Mouse (Mus musculus): ENCODE measurements at regions not wholly inside any gene's neighbourhood (a gene's known extent, or its start where the extent isn't known, plus 50 kb on each side); places are given as distances from the start of the nearest gene placed in this dataset.

GRCm38 (mm10) chrX:21350503-21350902, 133.8 kb upstream of the Agtr2 start:
- Histone ChIP-seq H3K36me3 (ENCODE audit: control insufficient read depth, insufficient read depth, low read length, poor library complexity, severe bottlenecking) (no peaks in the 10 kb centered on the region), H3K9ac (ENCODE audit: insufficient read depth, low read depth, low read length, poor library complexity, severe bottlenecking) (no peak overlapping the region), H3K4me3 (ENCODE audit: insufficient read depth in 1 of 2, low read depth in 1 of 2, low read length in 2 of 2, poor library complexity in 1 of 2, severe bottlenecking in 1 of 2) (no peak overlapping the region), H3K27ac (ENCODE audit: insufficient read depth, low read depth, low read length, poor library complexity, severe bottlenecking) (no peak overlapping the region), H3K9me3 (ENCODE audit: control insufficient read depth, insufficient read depth, low read depth, low read length) (no peaks in the 10 kb centered on the region), H3K4me1 (ENCODE audit: control insufficient read depth in 2 of 2, insufficient read depth in 2 of 2, low read length in 2 of 2, poor library complexity in 1 of 2) (no peaks in the 10 kb centered on the region)
- TF ChIP-seq CHD2 (IDR thresholded peaks at IDR 0.05; ENCODE audit: low read depth, low read length), result no peak
- TF ChIP-seq MAFK (IDR thresholded peaks at IDR 0.05; ENCODE audit: insufficient read depth, low read depth, low read length), result no peak
- no peak for TF ChIP-seq ZNF384 (IDR thresholded peaks at IDR 0.05; ENCODE audit: low read depth, low read length)
- TF ChIP-seq ZC3H11A (IDR thresholded peaks at IDR 0.05; ENCODE audit: borderline replicate concordance, low read depth, low read length), result peak; percentile 38; the same call in 1 of the 2 replicates
- TF ChIP-seq HCFC1 (IDR thresholded peaks at IDR 0.05; ENCODE audit: borderline replicate concordance, insufficient read depth, low read length), result no peak
- DNase-seq (ENCODE audit: low read depth, low spot score), result no peak
- in situ Hi-C loops (cut with MboI; ENCODE audit: low sequenced_read_pairs in 2 of 2, unreplicated experiment in 2 of 2), result no loop called here

DNA sequence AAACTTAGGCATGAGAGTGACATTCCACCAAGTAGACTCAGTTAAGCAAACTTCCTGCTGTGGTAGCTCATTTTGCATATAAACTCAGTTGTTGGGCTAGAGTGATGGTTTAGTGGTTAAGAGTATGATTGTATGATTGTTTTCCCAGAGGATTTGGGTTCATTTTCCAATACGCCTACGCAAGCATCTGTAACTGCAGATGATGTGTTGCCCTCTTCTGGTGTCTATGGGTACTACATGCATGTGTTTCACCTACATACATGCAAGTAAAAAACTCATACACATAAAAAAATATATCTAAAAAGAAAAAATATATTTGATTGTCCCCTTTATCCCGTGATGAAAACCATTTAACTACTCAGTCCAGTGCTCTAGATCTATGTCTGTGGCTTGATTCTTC, 132.0 kb upstream of the Agtr2 start:
- Histone ChIP-seq H3K27ac (ENCODE audit: insufficient read depth, low read depth, low read length, poor library complexity, severe bottlenecking) (no peak overlapping the region), H3K9me3 (ENCODE audit: control insufficient read depth, insufficient read depth, low read depth, low read length) (no peaks in the 10 kb centered on the region), H3K4me3 (ENCODE audit: insufficient read depth in 1 of 2, low read depth in 1 of 2, low read length in 2 of 2, poor library complexity in 1 of 2, severe bottlenecking in 1 of 2) (no peak overlapping the region), H3K4me1 (ENCODE audit: control insufficient read depth in 2 of 2, insufficient read depth in 2 of 2, low read length in 2 of 2, poor library complexity in 1 of 2) (no peaks in the 10 kb centered on the region), H3K9ac (ENCODE audit: insufficient read depth, low read depth, low read length, poor library complexity, severe bottlenecking) (no peak overlapping the region), H3K36me3 (ENCODE audit: control insufficient read depth, insufficient read depth, low read length, poor library complexity, severe bottlenecking) (no peaks in the 10 kb centered on the region)
- no peak for TF ChIP-seq HCFC1 (IDR thresholded peaks at IDR 0.05; ENCODE audit: borderline replicate concordance, insufficient read depth, low read length)
- TF ChIP-seq ZNF384 (IDR thresholded peaks at IDR 0.05; ENCODE audit: low read depth, low read length), result no peak
- TF ChIP-seq ZC3H11A (IDR thresholded peaks at IDR 0.05; ENCODE audit: borderline replicate concordance, low read depth, low read length), result no peak
- TF ChIP-seq MAFK (IDR thresholded peaks at IDR 0.05; ENCODE audit: insufficient read depth, low read depth, low read length), result no peak
- no peak for TF ChIP-seq CHD2 (IDR thresholded peaks at IDR 0.05; ENCODE audit: low read depth, low read length)
- DNase-seq (ENCODE audit: low read depth, low spot score), result no peak
- in situ Hi-C loops (cut with MboI; ENCODE audit: low sequenced_read_pairs in 2 of 2, unreplicated experiment in 2 of 2), result no loop called here

DNA sequence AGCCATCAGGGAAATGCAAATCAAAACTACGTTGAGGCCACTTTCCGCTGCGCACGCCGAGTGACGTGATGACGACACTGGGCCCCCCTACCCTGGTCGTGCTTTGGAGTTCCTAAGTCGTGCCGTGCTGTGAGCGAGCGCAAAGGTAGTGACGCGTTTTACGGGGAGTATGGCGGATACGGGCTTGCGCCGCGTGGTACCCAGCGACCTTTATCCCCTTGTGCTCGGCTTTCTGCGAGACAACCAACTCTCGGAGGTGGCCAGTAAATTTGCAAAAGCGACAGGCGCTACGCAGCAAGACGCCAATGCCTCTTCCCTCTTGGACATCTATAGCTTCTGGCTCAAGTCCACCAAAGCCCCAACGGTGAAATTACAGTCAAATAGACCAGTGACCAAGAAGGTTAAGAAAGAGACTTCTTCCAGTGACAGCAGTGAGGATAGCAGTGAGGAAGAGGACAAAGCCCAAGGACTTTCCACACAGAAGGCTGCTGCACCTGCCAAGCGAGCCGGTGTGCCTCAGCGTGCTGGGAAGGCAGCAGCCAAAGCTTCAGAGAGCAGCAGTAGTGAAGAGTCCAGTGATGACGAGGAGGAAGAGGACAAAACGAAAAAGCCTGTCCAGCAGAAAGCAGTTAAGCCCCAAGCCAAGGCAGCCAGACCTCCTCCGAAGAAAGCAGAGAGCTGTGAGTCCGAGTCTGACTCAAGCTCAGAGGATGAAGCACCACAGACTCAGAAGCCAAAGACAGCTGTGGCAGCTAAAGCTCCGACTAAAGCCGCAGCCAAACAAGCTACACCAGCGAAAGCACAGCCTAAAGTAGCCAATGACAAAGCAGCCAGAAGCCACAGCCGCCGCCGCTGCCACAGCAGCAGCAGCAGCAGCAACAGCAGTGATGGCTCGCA, 123.3 kb upstream of the Agtr2 start:
- no peak for DNase-seq (ENCODE audit: low read depth, low spot score)
- Histone ChIP-seq H3K27ac (ENCODE audit: insufficient read depth, low read depth, low read length, poor library complexity, severe bottlenecking) (no peak overlapping the region), H3K36me3 (ENCODE audit: control insufficient read depth, insufficient read depth, low read length, poor library complexity, severe bottlenecking) (no peaks in the 10 kb centered on the region), H3K9me3 (ENCODE audit: control insufficient read depth, insufficient read depth, low read depth, low read length) (no peaks in the 10 kb centered on the region), H3K9ac (ENCODE audit: insufficient read depth, low read depth, low read length, poor library complexity, severe bottlenecking) (no peak overlapping the region), H3K4me3 (ENCODE audit: insufficient read depth in 1 of 2, low read depth in 1 of 2, low read length in 2 of 2, poor library complexity in 1 of 2, severe bottlenecking in 1 of 2) (peak overlapping the region; percentile 7 to 47; a peak in 3 of 4 replicates), H3K4me1 (ENCODE audit: control insufficient read depth in 2 of 2, insufficient read depth in 2 of 2, low read length in 2 of 2, poor library complexity in 1 of 2) (no peaks in the 10 kb centered on the region)
- in situ Hi-C loops (cut with MboI; ENCODE audit: low sequenced_read_pairs in 2 of 2, unreplicated experiment in 2 of 2), result no loop called here
- TF ChIP-seq CHD2 (IDR thresholded peaks at IDR 0.05; ENCODE audit: low read depth, low read length), result no peak
- no peak for TF ChIP-seq MAFK (IDR thresholded peaks at IDR 0.05; ENCODE audit: insufficient read depth, low read depth, low read length)
- TF ChIP-seq ZNF384 (IDR thresholded peaks at IDR 0.05; ENCODE audit: low read depth, low read length), result no peak
- no peak for TF ChIP-seq ZC3H11A (IDR thresholded peaks at IDR 0.05; ENCODE audit: borderline replicate concordance, low read depth, low read length)
- TF ChIP-seq HCFC1 (IDR thresholded peaks at IDR 0.05; ENCODE audit: borderline replicate concordance, insufficient read depth, low read length), result no peak

DNA sequence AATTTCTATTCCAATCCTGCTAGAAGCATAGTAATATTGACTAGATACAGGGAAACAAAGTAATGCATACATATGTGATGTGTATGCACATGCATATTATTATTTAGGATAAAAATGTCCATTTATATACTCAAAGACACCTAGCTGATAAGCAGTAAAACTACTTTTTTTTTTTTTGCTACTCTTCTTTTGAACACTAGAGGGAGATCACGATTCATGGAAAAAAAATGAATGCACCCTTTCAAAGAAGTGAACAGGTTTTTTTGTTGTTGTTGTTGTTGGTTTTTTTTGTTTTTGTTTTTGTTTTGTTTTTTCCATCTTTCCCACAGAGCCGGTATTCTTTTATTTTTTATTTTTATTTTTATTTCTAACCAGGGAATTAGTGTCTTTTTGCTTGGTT, 99.1 kb upstream of the Agtr2 start:
- Histone ChIP-seq H3K9me3 (ENCODE audit: control insufficient read depth, insufficient read depth, low read depth, low read length) (no peaks in the 10 kb centered on the region), H3K36me3 (ENCODE audit: control insufficient read depth, insufficient read depth, low read length, poor library complexity, severe bottlenecking) (no peaks in the 10 kb centered on the region), H3K4me3 (ENCODE audit: insufficient read depth in 1 of 2, low read depth in 1 of 2, low read length in 2 of 2, poor library complexity in 1 of 2, severe bottlenecking in 1 of 2) (no peak overlapping the region), H3K27ac (ENCODE audit: insufficient read depth, low read depth, low read length, poor library complexity, severe bottlenecking) (no peak overlapping the region), H3K4me1 (ENCODE audit: control insufficient read depth in 2 of 2, insufficient read depth in 2 of 2, low read length in 2 of 2, poor library complexity in 1 of 2) (no peaks in the 10 kb centered on the region), H3K9ac (ENCODE audit: insufficient read depth, low read depth, low read length, poor library complexity, severe bottlenecking) (no peak overlapping the region)
- TF ChIP-seq ZNF384 (IDR thresholded peaks at IDR 0.05; ENCODE audit: low read depth, low read length), result peak; percentile 81
- TF ChIP-seq CHD2 (IDR thresholded peaks at IDR 0.05; ENCODE audit: low read depth, low read length), result no peak
- no peak for TF ChIP-seq MAFK (IDR thresholded peaks at IDR 0.05; ENCODE audit: insufficient read depth, low read depth, low read length)
- TF ChIP-seq ZC3H11A (IDR thresholded peaks at IDR 0.05; ENCODE audit: borderline replicate concordance, low read depth, low read length), result peak; percentile 2; the same call in 1 of the 2 replicates
- TF ChIP-seq HCFC1 (IDR thresholded peaks at IDR 0.05; ENCODE audit: borderline replicate concordance, insufficient read depth, low read length), result no peak
- in situ Hi-C loops (cut with MboI; ENCODE audit: low sequenced_read_pairs in 2 of 2, unreplicated experiment in 2 of 2), result no loop called here
- no peak for DNase-seq (ENCODE audit: low read depth, low spot score)

Data from ES-E14 (cell line).